Mouse (Mus musculus) limb, embryonic 13.5 days (tissue): ENCODE results near the gene Ganab. TPM values are rescaled to one million over a fixed set of nuclear protein-coding genes. Genes with fewer than 3 reads are reported as not detected.

Experiments
- ATAC-seq: fragments of 200-750 bp; cut with Nextera tagmentation; 2 replicates; pipeline ENCODE4 v1.8.0; 2017; ENCODE audit warnings: low read depth, moderate number of reproducible peaks, moderate TSS enrichment; ENCODE audit not compliant: low FRiP score
- H3K27ac ChIP-seq: fragments of 300-500 bp; sonication (generic); 2 replicates; pipeline ENCODE4 v1.5.1; 2015; ENCODE audit warnings: inconsistent platforms, mild to moderate bottlenecking, moderate library complexity
- H3K27me3 ChIP-seq: fragments of 300-500 bp; sonication (generic); 2 replicates; pipeline ENCODE4 v1.6.1; 2015; ENCODE audit warnings: mild to moderate bottlenecking, inconsistent platforms
- H3K36me3 ChIP-seq: fragments of 300-500 bp; sonication (generic); 2 replicates; pipeline ENCODE4 v1.6.1; 2015; ENCODE audit warnings: inconsistent platforms, mild to moderate bottlenecking, moderate library complexity
- H3K4me1 ChIP-seq: fragments of 300-500 bp; sonication (generic); 2 replicates; pipeline ENCODE4 v1.6.1; 2015; ENCODE audit warnings: inconsistent platforms
- H3K4me2 ChIP-seq: fragments of 300-500 bp; sonication (generic); replicated peaks from 2 replicates; pipeline ENCODE4 v1.6.1; 2015; ENCODE audit warnings: inconsistent platforms, mild to moderate bottlenecking, moderate library complexity
- H3K4me3 ChIP-seq: fragments of 300-500 bp; sonication (generic); 2 replicates; pipeline ENCODE4 v1.5.1; 2015; ENCODE audit warnings: moderate library complexity, mild to moderate bottlenecking, inconsistent platforms
- H3K9ac ChIP-seq: fragments of 300-500 bp; sonication (generic); 2 replicates; pipeline ENCODE4 v1.6.1; 2015; ENCODE audit warnings: mild to moderate bottlenecking, inconsistent platforms
- H3K9me3 ChIP-seq: fragments of 300-500 bp; sonication (generic); 2 replicates; pipeline ENCODE4 v1.6.1; 2016; ENCODE audit warnings: inconsistent platforms
- WGBS: fragments of 180-500 bp; shearing (Covaris S2); methylation state at CpG from one replicate; pipeline ENCODE4 v1.1.7; 2015; 5-methylcytosine and 5-hydroxymethylcytosine counted together
- microRNA-seq: library from miRNA; unstranded; fragments of <30 nt; microRNA quantifications from one replicate; pipeline ENCODE4, GENCODE M21; 2016
- polyA plus RNA-seq: library from polyadenylated mRNA; unstranded; fragments of >200 nt; fragmentation: Nextera tagmentation; extraction: Ambion mirVana; gene quantifications from 2 replicates; pipeline ENCODE4 v1.2.1, GENCODE M21; 2015

Ganab gene
- polyA plus RNA-seq, 1 experiment from 2014 or later: 112 TPM

DNA sequence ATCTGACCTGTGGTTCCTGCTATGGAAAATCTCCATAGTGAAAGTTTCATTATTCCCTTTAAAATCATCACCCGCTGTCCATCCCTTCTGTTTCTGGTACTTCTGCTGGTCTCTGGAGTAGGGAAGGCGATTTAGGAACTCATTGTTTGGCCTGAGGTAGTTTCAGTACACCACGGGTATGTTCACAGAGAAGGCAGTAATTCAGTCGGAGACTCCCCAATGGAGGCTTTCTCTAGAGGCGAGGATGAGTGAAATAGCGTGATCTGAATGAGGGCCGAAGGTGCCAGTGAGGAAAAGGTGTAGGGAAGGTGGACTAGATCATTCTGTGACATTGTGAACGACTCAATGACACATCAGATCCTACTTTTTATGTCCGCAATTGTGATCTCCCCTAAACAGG lies 56.3 kb downstream of the Ganab start:
- H3K9ac ChIP-seq: peak overlapping the region; percentile 77
- no peaks in the 10 kb centered on the region for H3K27me3 ChIP-seq
- WGBS: 9% methylated on average over 9 of the region's 9 CpGs
- ATAC-seq: no peak
- H3K9me3 ChIP-seq: no peaks in the 10 kb centered on the region
- H3K4me3 ChIP-seq: peak overlapping the region; percentile 85
- peak overlapping the region; percentile 89 for H3K4me2 ChIP-seq
- peaks cover 68% of the 10 kb centered on the region for H3K36me3 ChIP-seq
- peak overlapping the region; percentile 70 for H3K27ac ChIP-seq
- H3K4me1 ChIP-seq: peaks cover 26% of the 10 kb centered on the region

DNA sequence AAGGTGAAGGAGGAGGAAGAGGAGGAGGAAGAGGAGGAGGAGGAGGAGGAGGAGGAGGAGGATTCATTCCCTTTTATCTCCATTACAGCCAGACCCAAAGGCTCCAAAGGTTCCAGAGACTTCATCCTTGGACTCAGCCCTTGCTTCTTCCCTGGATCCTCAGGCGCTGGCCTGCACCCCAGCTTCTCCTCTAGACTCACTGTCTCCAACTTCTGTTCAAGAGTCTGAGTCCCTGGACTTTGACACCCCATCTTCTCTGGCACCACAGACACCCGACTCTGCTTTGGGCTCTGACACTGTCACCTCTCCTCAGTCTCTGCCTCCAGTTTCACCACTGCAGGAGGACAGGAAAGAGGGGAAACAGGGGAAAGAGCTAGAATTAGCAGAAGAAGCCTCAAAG lies 64.4 kb downstream of the Ganab start:
- no peak overlapping the region for H3K9ac ChIP-seq
- H3K4me3 ChIP-seq: no peak overlapping the region
- H3K27ac ChIP-seq: no peak overlapping the region
- no peak for ATAC-seq
- H3K36me3 ChIP-seq: peaks cover 80% of the 10 kb centered on the region
- H3K27me3 ChIP-seq: no peaks in the 10 kb centered on the region
- H3K9me3 ChIP-seq: no peaks in the 10 kb centered on the region
- WGBS: 81% methylated on average over 2 of the region's 2 CpGs
- no peak overlapping the region for H3K4me2 ChIP-seq
- peaks cover 13% of the 10 kb centered on the region for H3K4me1 ChIP-seq

DNA sequence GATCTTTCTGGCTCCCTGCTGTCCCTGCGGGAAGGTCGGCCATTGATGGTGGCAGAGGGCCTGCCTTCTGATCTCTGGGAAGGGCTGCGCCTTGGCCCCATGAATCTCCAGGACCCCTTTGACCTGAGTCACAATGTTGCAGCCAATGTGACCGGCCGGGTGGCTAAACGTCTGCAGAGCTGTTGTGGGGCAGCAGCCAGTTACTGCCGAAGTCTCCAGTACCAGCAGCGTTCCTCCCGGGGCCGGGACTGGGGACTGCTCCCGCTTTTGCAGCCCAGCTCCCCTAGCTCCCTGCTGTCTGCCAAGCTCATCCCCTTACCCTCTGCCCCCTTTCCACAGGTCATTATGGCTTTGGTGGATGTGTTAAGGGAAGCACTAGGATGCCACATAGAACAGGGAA lies 67.2 kb downstream of the Ganab start:
- H3K4me2 ChIP-seq: 0 out of 2 replicates have a peak overlapping the region, but pooled peaks have one; percentile 92
- no peak for ATAC-seq
- no peak overlapping the region for H3K27ac ChIP-seq
- peaks cover 28% of the 10 kb centered on the region for H3K4me1 ChIP-seq
- H3K9me3 ChIP-seq: no peaks in the 10 kb centered on the region
- H3K4me3 ChIP-seq: no peak overlapping the region
- WGBS: 87% methylated on average over 11 of the region's 11 CpGs
- H3K27me3 ChIP-seq: no peaks in the 10 kb centered on the region
- peak overlapping the region; percentile 72 for H3K9ac ChIP-seq
- H3K36me3 ChIP-seq: peaks cover 75% of the 10 kb centered on the region

DNA sequence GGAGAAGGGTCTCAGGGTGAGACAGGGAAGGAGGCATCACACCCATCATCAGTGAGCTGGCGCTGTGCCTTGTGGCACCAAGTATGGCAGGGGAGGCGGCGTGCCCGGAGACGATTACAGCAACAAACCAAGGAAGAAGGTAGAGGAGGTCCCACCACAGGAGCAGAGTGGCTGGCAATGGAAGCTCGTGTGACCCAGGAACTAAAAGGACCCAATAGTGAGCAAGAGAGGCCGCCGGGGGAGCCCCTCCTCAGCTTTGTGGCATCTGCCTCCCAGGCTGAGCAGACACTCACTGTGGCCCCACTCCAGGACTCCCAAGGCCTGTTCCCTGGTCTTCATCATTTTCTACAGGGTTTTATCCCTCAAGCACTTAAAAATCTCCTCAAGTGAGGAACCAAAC lies 67.9 kb downstream of the Ganab start:
- peak overlapping the region; percentile 87 for H3K4me3 ChIP-seq
- 73% methylated on average over 8 of the region's 8 CpGs for WGBS

DNA sequence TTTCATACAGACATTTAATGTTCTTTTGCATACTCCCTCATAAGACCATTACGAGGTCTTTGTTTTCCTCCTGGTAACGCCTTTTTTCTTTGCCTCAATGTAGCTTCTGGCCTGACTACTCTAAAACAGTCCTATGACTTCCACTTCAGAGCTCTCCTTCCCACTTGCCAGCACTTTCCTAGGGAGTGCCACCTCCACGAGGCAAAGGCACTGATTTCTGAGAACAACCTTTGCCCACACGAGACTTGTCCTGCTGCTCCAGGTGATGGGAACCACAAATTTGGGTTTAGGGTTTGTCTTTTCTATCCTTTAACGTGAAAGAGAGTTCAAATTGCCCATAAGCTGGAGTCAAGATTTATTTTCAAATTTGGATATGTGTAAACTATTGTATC lies 68.3 kb downstream of the Ganab start:
- Histone ChIP-seq H3K4me3 (peak overlapping the region; percentile 87), H3K27me3 (no peaks in the 10 kb centered on the region), H3K36me3 (peaks cover 75% of the 10 kb centered on the region), H3K9me3 (no peaks in the 10 kb centered on the region), H3K9ac (peak overlapping the region; percentile 72), H3K4me1 (peaks cover 28% of the 10 kb centered on the region), H3K27ac (peak overlapping the region; percentile 96), H3K4me2 (peak overlapping the region; percentile 92)
- no peak; the same call in 1 of the 2 replicates for ATAC-seq
- 26% methylated on average over 5 of the region's 5 CpGs for WGBS

More for the DNA sequence above, 67.9 kb downstream of the Ganab start:
- H3K27ac ChIP-seq: peak overlapping the region; percentile 96
- peaks cover 75% of the 10 kb centered on the region for H3K36me3 ChIP-seq
- H3K4me2 ChIP-seq: peak overlapping the region; percentile 92
- no peaks in the 10 kb centered on the region for H3K27me3 ChIP-seq
- H3K4me1 ChIP-seq: peaks cover 28% of the 10 kb centered on the region
- peak overlapping the region; percentile 72 for H3K9ac ChIP-seq
- ATAC-seq: no peak
- H3K9me3 ChIP-seq: no peaks in the 10 kb centered on the region

Small RNAs within 50 kb of the gene (microRNA-seq; reads per million reads assigned to microRNA genes)
- not detected for gene Mir5136

Other genes with a start within 250 kb of the Ganab start
- 0.71 and 1.0 TPM in 2 replicates for gene Chrm1, start 234.3 kb upstream of the Ganab start, polyA plus RNA-seq
- 101 and 103 TPM in 2 replicates for gene Slc3a2, start 174.7 kb upstream of the Ganab start, polyA plus RNA-seq
- gene Wdr74, start 162.2 kb upstream of the Ganab start, polyA plus RNA-seq: 98.7 TPM in 2 replicates
- 2.1 TPM in 2 replicates for gene 1700092M07Rik, start 157.4 kb upstream of the Ganab start, polyA plus RNA-seq
- 194 and 205 TPM in 2 replicates for gene Stx5a, start 156.7 kb upstream of the Ganab start, polyA plus RNA-seq
- gene Nxf1, start 141.0 kb upstream of the Ganab start, polyA plus RNA-seq: 214 and 217 TPM in 2 replicates
- gene Tmem223, start 127.1 kb upstream of the Ganab start, polyA plus RNA-seq: 211 and 232 TPM in 2 replicates
- 62.7 and 66.2 TPM in 2 replicates for gene Tmem179b, start 123.6 kb upstream of the Ganab start, polyA plus RNA-seq
- 31.9 and 32.8 TPM in 2 replicates for gene Taf6l, start 111.7 kb upstream of the Ganab start, polyA plus RNA-seq
- gene Polr2g, start 99.5 kb upstream of the Ganab start, polyA plus RNA-seq: 183 and 185 TPM in 2 replicates
- gene Zbtb3, start 95.5 kb upstream of the Ganab start, polyA plus RNA-seq: 6.0 and 6.7 TPM in 2 replicates
- gene Ttc9c, start 78.7 kb upstream of the Ganab start, polyA plus RNA-seq: 67.1 and 73.4 TPM in 2 replicates
- 5.9 and 6.3 TPM in 2 replicates for gene Hnrnpul2, start 78.1 kb upstream of the Ganab start, polyA plus RNA-seq
- not detected in 2 replicates for gene AC129217.1, start 68.3 kb upstream of the Ganab start, polyA plus RNA-seq
- gene Bscl2, start 60.6 kb upstream of the Ganab start, polyA plus RNA-seq: 45.2 and 49.3 TPM in 2 replicates
- 8.7 and 8.8 TPM in 2 replicates for gene Gng3, start 58.9 kb upstream of the Ganab start, polyA plus RNA-seq
- gene Lrrn4cl, start 47.3 kb upstream of the Ganab start, polyA plus RNA-seq: 0.75 and 0.93 TPM in 2 replicates
- gene Ubxn1, start 26.6 kb upstream of the Ganab start, polyA plus RNA-seq: 179 TPM in 2 replicates
- 66.7 and 70.4 TPM in 2 replicates for gene Uqcc3, start 17.1 kb upstream of the Ganab start, polyA plus RNA-seq
- 93.0 and 93.2 TPM in 2 replicates for gene Lbhd1, start 14.3 kb upstream of the Ganab start, polyA plus RNA-seq
- gene Gm49403, start 14.1 kb upstream of the Ganab start, polyA plus RNA-seq: not detected in 2 replicates
- gene 1810009A15Rik, start 9.2 kb upstream of the Ganab start, polyA plus RNA-seq: 94.0 and 96.6 TPM in 2 replicates
- gene Gm49416, start 9.1 kb upstream of the Ganab start, polyA plus RNA-seq: not detected in 2 replicates
- gene Ints5, start 5.1 kb upstream of the Ganab start, polyA plus RNA-seq: 39.6 and 43.3 TPM in 2 replicates
- gene B3gat3, start 22.3 kb downstream of the Ganab start, polyA plus RNA-seq: 49.9 and 53.0 TPM in 2 replicates
- 3.2 and 3.7 TPM in 2 replicates for gene Rom1, start 31.3 kb downstream of the Ganab start, polyA plus RNA-seq
- gene Eml3, start 31.5 kb downstream of the Ganab start, polyA plus RNA-seq: 36.9 and 37.2 TPM in 2 replicates
- gene Mta2, start 43.8 kb downstream of the Ganab start, polyA plus RNA-seq: 192 and 193 TPM in 2 replicates
- gene Tut1, start 55.8 kb downstream of the Ganab start, polyA plus RNA-seq: 35.6 and 36.5 TPM in 2 replicates
- 508 and 512 TPM in 2 replicates for gene Eef1g, start 69.0 kb downstream of the Ganab start, polyA plus RNA-seq
- 35.2 and 35.6 TPM in 2 replicates for gene Ahnak, start 91.2 kb downstream of the Ganab start, polyA plus RNA-seq
- not detected in 2 replicates for gene Scgb1a1, start 189.9 kb downstream of the Ganab start, polyA plus RNA-seq
- 17.8 and 19.0 TPM in 2 replicates for gene Asrgl1, start 237.6 kb downstream of the Ganab start, polyA plus RNA-seq